Mouse (Mus musculus) brain, embryonic 14.5 days (tissue): ENCODE measurements around the gene Clcnka.

ENCODE experiments used
- CTCF ChIP-seq: fragments of 200-500 bp; IDR thresholded peaks from 2 replicates; pipeline ENCODE4 v1.5.1; 2012; ENCODE audit warnings: inconsistent platforms, mild to moderate bottlenecking, moderate library complexity, borderline replicate concordance; ENCODE audit not compliant: insufficient read depth, insufficient read length; ENCODE audit errors: extremely low read depth
- POLR2A ChIP-seq: fragments of 200-500 bp; IDR thresholded peaks from 2 replicates; pipeline ENCODE4 v1.6.1; 2012; ENCODE audit warnings: mild to moderate bottlenecking, inconsistent platforms, borderline replicate concordance; ENCODE audit not compliant: poor library complexity, insufficient read depth, insufficient read length, severe bottlenecking; ENCODE audit errors: extremely low read depth

DNA sequence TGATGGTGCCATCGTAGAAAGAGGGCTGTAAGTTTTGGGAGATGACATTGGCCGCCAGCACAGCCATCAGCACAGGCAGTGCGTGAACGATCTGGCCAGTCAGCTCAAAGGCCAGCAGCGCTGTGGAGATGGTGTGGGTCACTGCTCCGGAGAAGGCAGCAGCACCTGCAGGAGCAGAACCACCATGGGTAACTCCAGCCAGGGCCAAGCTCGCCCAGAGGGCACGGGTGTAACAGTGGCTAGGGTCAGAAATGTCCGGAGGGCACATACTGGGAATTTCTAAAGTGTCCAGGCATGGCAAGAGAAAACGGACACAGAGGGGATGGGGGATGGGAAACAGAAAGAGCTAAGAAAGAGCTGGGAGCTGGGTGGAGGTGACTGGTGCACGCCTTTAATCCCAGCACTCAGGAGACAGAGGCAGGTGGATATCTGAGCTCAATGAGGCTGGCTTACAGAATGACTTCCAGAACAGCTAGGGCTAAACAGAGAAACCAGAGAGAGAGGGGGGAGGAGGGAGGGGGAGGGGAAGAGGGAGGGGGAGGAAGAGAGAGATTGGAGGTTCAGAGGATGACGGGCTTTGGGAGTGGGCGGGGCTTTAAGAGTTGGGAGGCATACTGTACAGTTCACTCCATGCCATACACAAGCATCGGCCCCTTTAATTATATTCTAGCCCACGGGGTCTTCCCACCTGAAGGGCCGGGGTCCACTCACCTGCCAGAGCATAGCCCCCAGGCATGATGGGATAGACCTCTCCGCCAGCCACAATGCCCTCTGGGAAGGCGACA is 9.0 kb downstream of the Clcnka start:
- TF ChIP-seq CTCF (no peak), POLR2A (no peak)
